Mouse (Mus musculus) liver, embryonic 16.5 days (tissue): ENCODE measurements around the gene Tspan13. TPM values are rescaled to one million over a fixed set of nuclear protein-coding genes. Genes with fewer than 3 reads are reported as not detected.

Experiments
- ATAC-seq: fragments of 200-750 bp; cut with Nextera tagmentation; 2 replicates; pipeline ENCODE4 v1.8.0; 2017; ENCODE audit warnings: low read depth, mild to moderate bottlenecking, moderate number of reproducible peaks, moderate library complexity
- H3K27ac ChIP-seq: fragments of 300-500 bp; sonication (generic); 2 replicates; pipeline ENCODE4 v1.5.1; 2014; ENCODE audit warnings: mild to moderate bottlenecking, low read length
- H3K27me3 ChIP-seq: fragments of 300-500 bp; sonication (generic); 2 replicates; pipeline ENCODE4 v1.6.1; 2014; ENCODE audit warnings: low read depth, low read length, mixed read lengths; ENCODE audit not compliant: control insufficient read depth, insufficient read depth
- H3K36me3 ChIP-seq: fragments of 300-500 bp; sonication (generic); 2 replicates; pipeline ENCODE4 v1.6.1; 2014; ENCODE audit warnings: mild to moderate bottlenecking; ENCODE audit not compliant: control insufficient read depth, insufficient read depth
- H3K4me1 ChIP-seq: fragments of 300-500 bp; sonication (generic); 2 replicates; pipeline ENCODE4 v1.6.1; 2014; ENCODE audit warnings: low read depth, low read length, mixed read lengths; ENCODE audit not compliant: control insufficient read depth
- H3K4me2 ChIP-seq: fragments of 300-500 bp; sonication (generic); 2 replicates; pipeline ENCODE4 v1.6.1; 2014; ENCODE audit warnings: low read depth, low read length, mixed read lengths
- H3K4me3 ChIP-seq: fragments of 300-500 bp; sonication (generic); 2 replicates; pipeline ENCODE4 v1.5.1; 2014; ENCODE audit warnings: low read depth, mild to moderate bottlenecking, low read length
- H3K9ac ChIP-seq: fragments of 300-500 bp; sonication (generic); 2 replicates; pipeline ENCODE4 v1.6.1; 2014; ENCODE audit warnings: low read depth, low read length
- H3K9me3 ChIP-seq: fragments of 300-500 bp; sonication (generic); replicated peaks from 2 replicates; pipeline ENCODE4 v1.6.1; 2016; ENCODE audit warnings: low read length; ENCODE audit not compliant: control insufficient read depth
- WGBS: fragments of 180-500 bp; shearing (Covaris S2); extraction: QIAGEN DNeasy Blood & Tissue Kit; methylation state at CpG from one replicate; pipeline ENCODE4 v1.1.7; 2014; ENCODE audit not compliant: insufficient replicate concordance; 5-methylcytosine and 5-hydroxymethylcytosine counted together
- polyA plus RNA-seq: library from polyadenylated mRNA; unstranded; fragments of >200 nt; fragmentation: Nextera tagmentation; extraction: Ambion mirVana; gene quantifications from 2 replicates; pipeline ENCODE4 v1.2.1, GENCODE M21; 2015

Gene Tspan13
- polyA plus RNA-seq, 1 experiment from 2014 or later = 16.6 TPM

GRCm38 (mm10) chr12:35975898-35976297 lies 66.4 kb downstream of the Tspan13 start:
- 18% methylated on average over 3 of the region's 3 CpGs for WGBS

GRCm38 (mm10) chr12:35966768-35967141 lies 75.5 kb downstream of the Tspan13 start:
- Histone ChIP-seq H3K4me2 (no peak overlapping the region; the same call in 1 of the 2 replicates), H3K27me3 (no peaks in the 10 kb centered on the region), H3K4me1 (peaks cover 4% of the 10 kb centered on the region), H3K27ac (no peak overlapping the region), H3K4me3 (no peak overlapping the region), H3K36me3 (no peaks in the 10 kb centered on the region), H3K9ac (no peak overlapping the region), H3K9me3 (no peaks in the 10 kb centered on the region)
- no peak for ATAC-seq
- WGBS = 47% methylated on average over 7 of the region's 7 CpGs

More at GRCm38 (mm10) chr12:35975898-35976297, 66.4 kb downstream of the Tspan13 start:
- ATAC-seq = no peak
- H3K27ac ChIP-seq = no peak overlapping the region
- no peaks in the 10 kb centered on the region for H3K4me1 ChIP-seq
- no peaks in the 10 kb centered on the region for H3K27me3 ChIP-seq
- H3K4me3 ChIP-seq = no peak overlapping the region
- H3K36me3 ChIP-seq = no peaks in the 10 kb centered on the region
- no peaks in the 10 kb centered on the region for H3K9me3 ChIP-seq
- no peak overlapping the region for H3K4me2 ChIP-seq
- no peak overlapping the region for H3K9ac ChIP-seq

- H3K36me3 ChIP-seq = no peaks in the 10 kb centered on the region
- no peak overlapping the region; the same call in 1 of the 2 replicates for H3K4me2 ChIP-seq
- 28% methylated on average over 7 of the region's 7 CpGs for WGBS
Measured at GRCm38 (mm10) chr12:35966098-35966767, 76.1 kb downstream of the Tspan13 start.

More at GRCm38 (mm10) chr12:35966098-35966767, 76.1 kb downstream of the Tspan13 start:
- Histone ChIP-seq H3K4me3 (no peak overlapping the region), H3K4me1 (peaks cover 4% of the 10 kb centered on the region), H3K27ac (no peak overlapping the region), H3K27me3 (no peaks in the 10 kb centered on the region), H3K9ac (no peak overlapping the region), H3K9me3 (no peaks in the 10 kb centered on the region)
- peak; percentile 50 for ATAC-seq

Other genes starting within 250 kb of the Tspan13 start
- not detected in 2 replicates for gene Agr3, start 116.9 kb downstream of the Tspan13 start, polyA plus RNA-seq
- 2.8 TPM in 1 of 2 replicates, not detected in the other for gene Agr2, start 49.6 kb downstream of the Tspan13 start, polyA plus RNA-seq
- gene Ankmy2, start 114.6 kb upstream of the Tspan13 start, polyA plus RNA-seq = 6.9 TPM in 2 replicates
- gene Bzw2, start 115.6 kb upstream of the Tspan13 start, polyA plus RNA-seq = 33.2 and 34.1 TPM in 2 replicates
- gene Lrrc72, start 210.9 kb upstream of the Tspan13 start, polyA plus RNA-seq = not detected in 2 replicates